Mouse (Mus musculus) heart, postnatal 0 days (tissue): ENCODE data around the gene Paf1.

Experiments
- CTCF ChIP-seq: IDR thresholded peaks from 2 replicates; pipeline ENCODE4 v1.5.1; 2016; ENCODE audit warnings: antibody characterized with exemption, control low read depth, low read depth
- EP300 ChIP-seq: IDR thresholded peaks from 2 replicates; pipeline ENCODE4 v1.6.1; 2016; ENCODE audit warnings: antibody characterized with exemption, low read depth

DNA sequence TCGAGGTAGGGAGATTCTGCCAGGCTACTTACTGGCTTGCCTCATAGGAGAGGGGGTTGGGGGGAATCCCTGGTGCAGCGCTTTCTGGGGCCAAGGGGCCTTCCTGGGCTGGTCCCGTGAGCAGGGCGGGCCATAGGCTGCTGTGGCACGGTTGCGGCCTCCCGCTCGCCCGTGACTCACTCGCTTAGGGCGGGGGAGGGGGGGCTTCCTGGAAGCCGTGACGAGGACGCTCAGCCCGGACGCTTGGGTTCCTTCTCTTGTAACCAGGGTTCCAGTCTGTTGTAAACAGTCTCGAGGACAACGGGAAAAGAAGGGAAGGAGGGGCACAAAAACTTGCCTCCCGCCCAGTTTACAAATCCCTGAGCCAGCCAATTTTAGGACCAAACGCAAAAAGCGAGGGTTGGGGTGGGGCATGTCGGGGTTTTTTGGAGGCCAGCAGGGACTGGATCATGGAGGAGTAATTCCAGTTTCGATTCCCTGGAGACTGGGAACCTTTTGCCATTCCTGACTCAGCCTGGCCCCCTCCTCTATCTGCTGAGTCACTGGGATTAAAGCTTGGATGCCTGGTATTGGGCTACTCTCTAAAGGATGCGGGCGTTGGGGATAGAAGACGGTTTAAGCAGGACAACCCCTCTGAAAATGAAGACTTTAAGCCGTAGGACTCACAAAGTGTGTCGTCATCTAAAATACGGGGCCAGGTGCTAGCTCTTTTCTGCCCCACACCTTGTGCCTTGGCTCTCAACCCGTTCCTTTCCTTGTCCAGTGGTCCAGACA lies 11.5 kb upstream of the Paf1 start:
- no peak for TF ChIP-seq CTCF
- peak; percentile 81 for TF ChIP-seq EP300
